Mouse (Mus musculus) cerebellum, postnatal 10 days (tissue): ENCODE data around the gene Mrc1.
"Not testable (repeated sequence)": the region's sequence is repeated elsewhere in the genome, so short reads cannot be mapped to it uniquely, and the experiment has no call there.

Source experiments
- DNase-seq, 2 experiments: peaks; one replicate each; pipeline ENCODE4 v3.0.0; 2021; ENCODE audit warnings: mixed read lengths in 2 of 2

Mrc1 gene

DNA sequence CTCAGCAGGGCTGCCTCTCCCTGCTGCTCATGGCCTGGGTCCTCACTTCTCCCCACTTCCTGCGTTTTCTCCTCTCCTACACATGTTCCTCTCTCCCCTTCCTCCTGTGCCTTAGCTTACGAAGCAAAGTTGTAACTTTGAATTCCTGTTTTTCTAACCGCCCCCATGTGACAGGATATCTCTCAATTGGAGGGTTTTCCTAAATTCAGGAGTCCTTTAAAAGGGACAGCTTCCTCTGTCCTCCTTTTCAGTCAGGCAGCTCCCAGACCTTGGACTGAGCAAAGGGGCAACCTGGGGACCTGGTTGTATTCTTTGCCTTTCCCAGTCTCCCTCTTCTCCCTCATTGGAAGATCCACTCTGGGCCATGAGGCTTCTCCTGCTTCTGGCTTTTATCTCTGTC, at the start of gene Mrc1:
Mrc1 (plus strand) TSS at position 244 of the 400 bp plus-strand sequence.
- DNase-seq = no peak

DNA sequence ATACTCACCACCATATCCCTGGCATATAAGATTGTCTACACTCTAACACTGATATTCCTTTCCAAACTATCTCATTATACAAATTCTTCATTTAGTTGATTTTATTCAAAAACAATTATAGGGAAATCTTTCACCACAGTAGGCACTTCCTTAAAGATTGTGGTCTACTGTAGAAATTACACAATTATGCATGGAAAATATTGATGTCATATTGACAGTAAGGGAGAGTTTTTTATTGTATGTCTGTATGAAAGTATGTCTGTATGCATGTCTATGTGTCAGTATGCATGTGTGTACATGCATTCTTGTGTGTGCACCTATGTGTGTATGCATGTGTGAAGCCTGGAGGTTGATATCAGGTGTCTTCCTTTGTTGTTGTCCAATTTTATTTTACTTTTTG, 44.8 kb upstream of the Mrc1 start:
- no peak for DNase-seq

DNA sequence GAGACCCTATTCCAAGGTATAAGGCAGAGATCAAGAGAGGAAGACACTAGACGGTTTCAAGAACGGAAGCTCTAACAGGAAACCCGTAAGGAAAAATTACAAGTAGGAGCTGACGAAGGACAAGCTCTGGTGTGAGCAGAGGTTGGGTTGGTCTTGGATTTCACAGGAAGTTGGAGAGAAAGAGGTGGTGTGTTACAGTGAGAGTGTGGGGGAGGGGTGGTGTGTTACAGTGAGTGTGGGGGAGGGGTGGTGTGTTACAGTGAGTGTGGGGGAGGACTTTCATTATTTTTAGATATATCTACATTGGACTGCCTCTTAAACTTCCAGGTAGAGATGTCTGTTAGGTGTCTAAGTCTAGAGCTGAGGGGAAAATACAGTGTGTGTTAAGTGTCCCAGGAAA, 38.5 kb upstream of the Mrc1 start:
- DNase-seq = no peak

DNA sequence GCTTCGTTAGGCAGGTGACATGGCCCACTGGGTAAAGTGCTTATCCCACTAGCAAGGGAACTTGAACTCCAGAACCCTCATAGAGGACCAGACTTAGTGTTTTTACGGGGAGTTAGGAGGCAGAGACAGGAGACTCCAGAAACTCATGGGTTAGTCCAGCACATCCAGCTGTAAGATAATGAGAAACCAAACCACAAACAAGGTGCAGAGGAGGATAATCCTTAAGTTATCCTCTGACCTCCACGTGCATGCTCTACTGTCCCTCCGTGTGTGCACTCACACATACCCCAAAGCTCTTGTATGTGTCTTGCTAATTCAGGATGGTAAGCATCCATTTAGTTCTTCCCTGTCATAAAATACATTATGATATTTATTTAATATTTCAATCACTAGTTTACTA, 37.6 kb upstream of the Mrc1 start:
- no peak for DNase-seq

DNA sequence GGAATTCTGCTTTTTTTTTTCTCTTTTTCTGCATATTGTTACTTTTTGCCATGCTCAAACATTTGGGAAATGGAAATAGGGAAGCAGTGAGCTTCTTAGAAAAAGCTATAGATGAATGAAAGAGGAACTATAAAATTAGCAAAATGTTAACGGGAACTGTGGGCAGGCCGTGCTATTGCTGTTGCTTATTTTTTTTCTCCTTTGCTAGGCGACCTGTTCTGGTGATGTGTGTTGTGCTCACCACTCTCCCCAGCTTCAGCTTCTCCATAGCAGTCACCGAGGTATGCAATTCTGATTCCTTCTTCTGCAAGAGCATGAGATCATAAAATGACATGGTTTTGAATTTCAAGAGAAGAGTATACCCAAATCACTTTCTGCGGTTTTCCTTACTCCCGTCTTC, 37.1 kb upstream of the Mrc1 start:
- DNase-seq = no peak

DNA sequence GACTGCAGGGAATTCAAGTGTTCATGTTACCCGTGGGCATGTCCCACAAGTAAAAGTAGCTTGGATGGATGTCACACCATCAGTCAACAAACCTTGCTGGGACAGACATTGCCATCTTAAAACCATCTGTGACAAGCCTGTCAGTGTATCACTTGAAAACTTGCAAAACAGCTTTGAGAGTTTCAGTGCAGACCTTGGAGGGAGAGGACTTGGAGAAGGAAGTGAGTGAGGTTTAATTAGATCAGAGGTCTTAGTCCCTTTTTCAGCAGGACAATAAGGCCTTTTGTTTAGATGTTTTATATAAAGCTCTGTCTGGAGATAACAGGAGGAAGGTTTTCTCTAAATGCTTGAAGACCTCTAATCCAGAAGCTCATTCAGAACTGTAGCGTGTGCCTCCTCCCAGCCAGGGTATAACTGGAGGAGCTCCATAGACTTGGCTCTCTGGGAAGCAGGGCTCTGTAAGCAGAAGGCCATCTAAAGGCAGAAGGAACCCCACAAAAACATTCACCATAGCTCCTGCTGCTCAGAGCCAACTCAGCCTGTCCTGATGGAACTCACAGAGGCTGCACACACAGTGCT, 30.8 kb upstream of the Mrc1 start:
- DNase-seq = not testable (repeated sequence)

DNA sequence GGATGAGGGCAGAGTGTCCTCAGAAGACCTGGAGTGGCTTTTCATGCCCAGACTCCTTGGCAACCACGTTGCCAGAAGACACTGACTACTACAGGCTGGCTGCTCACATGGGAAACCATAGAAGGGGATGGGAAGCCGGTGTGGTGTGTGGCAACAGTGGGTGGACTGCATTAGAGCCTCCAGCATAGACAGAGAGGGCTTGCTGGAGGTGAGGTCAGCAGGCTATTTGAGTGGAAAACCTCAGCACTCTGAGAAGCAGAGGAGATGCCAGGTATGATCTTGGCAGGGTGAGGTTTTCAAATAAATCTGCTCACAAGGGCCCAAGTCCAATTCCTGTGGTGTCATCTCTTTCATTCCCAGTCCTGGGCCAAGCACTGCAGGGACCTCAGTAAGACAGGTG, 29.6 kb upstream of the Mrc1 start:
- DNase-seq = peak; percentile 90 to 91

DNA sequence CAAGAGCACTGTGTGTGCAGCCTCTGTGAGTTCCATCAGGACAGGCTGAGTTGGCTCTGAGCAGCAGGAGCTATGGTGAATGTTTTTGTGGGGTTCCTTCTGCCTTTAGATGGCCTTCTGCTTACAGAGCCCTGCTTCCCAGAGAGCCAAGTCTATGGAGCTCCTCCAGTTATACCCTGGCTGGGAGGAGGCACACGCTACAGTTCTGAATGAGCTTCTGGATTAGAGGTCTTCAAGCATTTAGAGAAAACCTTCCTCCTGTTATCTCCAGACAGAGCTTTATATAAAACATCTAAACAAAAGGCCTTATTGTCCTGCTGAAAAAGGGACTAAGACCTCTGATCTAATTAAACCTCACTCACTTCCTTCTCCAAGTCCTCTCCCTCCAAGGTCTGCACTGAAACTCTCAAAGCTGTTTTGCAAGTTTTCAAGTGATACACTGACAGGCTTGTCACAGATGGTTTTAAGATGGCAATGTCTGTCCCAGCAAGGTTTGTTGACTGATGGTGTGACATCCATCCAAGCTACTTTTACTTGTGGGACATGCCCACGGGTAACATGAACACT, 28.2 kb upstream of the Mrc1 start:
- not testable (repeated sequence) for DNase-seq

DNA sequence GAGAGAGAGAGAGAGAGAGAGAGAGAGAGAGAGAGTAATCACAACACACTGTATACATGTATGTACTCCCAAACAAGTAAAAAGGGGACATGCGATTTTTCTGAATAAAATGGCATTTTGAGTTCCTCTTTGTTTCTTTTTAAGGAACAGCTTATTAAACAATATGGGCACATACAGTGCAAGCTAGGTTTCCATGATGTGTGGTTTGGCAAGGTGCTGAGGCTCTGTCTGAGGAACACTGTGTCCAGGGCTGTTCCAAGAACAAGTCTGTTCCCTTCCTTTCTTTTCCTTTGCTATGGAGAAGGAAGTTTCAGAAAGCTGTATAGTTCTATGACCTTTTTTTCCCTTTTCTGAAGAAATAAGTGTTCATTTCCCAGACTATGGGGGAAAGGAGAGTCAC, 24.9 kb upstream of the Mrc1 start:
- DNase-seq = peak in 1 of 2 experiments; percentile 3

DNA sequence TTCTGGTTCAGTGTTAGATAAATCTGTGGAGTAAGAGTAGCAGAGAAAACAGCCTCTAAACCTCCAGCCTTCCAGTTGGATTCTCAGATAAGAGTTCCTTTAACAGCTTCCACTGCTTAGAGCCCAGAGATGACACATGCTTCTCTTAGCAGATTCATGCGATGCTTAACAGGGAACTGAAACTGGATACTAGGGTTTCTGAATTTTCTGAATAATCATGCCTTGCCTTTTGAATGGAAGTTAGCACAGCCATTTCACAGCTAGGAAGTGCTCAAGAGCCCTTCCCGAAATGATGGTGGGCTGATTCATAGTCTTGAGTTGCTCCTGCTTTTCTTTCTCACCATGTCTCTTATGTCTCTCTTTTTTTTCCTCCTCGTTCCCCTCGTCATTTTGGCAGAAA, 22.4 kb upstream of the Mrc1 start:
- no peak for DNase-seq

DNA sequence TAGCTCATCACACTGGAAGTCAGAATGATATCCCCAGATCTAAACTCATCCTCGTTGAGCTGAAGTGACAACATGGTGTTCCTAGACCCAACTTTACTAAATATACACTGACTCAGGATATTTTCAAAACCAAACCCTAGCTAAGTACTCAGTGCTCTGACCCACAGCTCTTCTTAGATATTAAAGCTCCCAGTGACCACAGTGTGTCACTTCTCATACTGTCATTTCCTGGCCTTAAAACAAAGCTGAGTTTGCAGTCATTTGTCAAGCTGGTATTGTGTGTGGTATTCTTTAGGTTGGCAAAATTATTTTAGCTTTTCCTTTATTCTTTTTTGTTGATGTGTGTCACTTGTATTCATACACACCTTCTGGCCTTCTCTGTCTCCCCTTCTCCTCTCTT, 18.5 kb upstream of the Mrc1 start:
- DNase-seq = no peak

DNA sequence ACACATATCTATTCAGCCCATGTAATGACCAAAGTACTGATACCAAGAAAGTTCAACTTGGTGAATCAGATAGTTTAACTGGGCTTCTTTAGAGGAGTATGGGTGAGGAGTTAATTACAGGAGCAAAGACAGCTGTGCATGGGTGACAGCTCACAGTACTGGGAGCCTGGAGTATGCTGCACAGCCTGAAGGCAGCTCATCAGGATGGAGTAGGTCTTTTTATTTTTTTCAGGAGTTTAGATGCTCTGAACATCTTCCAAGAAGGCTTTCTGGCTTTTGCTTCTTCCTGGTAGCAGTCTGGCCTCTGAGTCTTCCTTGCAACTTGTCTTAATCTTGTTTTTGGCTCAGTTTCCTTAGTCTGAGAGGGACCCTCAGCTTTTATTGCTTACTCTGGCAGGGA, 17.6 kb upstream of the Mrc1 start:
- DNase-seq = no peak

DNA sequence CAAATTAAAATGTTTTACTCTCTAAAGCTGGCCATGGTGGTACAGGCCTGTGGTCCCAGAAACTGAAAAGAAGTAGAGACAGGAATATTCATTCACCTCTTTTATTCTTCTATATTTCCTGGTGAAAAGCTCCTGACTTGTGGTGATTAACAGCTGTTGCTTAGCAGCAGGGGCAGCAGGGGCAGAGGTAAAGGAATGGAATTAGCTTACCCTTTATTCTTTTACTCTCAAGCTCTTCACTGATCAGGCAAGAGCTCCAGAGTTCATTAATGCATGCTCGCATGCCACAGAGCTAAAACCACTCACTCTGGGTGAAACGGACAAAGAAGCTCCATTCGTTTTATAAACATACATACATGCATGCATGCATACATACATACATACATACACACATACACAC, 14.4 kb upstream of the Mrc1 start:
- DNase-seq = no peak

DNA sequence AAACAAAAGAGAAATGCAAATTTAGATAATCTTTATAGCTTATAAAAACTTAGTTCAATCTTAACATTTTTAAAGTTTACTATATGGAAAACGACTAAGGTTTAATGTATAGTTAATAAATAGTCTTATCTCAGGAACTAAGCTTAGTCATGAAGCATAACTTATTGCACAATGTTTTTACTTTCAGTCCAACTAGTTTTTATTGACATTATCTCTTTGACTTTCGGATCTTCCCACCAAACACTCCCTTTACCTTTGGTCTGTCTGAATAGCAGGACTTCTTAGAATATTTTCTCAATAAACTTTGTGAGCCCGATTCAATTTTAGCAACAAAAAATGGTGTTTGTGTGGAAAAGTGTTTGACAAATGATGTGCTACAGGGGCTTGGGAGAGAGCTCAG, 12.5 kb upstream of the Mrc1 start:
- DNase-seq = no peak

DNA sequence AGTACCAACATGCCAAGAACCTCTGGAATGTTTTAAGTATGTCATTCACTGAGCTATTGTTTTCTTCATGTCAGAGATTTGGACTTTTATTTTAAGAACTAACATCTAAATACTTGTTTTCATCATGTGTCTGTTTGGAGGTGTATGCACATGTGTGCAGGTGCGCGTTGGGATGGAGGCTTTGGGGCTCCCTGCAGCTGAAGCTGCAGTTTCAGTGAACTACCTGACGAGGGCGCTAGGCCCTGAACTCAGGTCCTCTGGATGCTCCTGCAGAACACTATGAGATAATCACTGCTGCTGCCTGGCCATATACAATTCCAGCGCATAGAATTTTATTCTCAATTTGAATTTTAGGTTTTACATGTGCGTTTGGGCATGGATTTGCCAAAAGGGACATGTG, 11.1 kb upstream of the Mrc1 start:
- DNase-seq = no peak

DNA sequence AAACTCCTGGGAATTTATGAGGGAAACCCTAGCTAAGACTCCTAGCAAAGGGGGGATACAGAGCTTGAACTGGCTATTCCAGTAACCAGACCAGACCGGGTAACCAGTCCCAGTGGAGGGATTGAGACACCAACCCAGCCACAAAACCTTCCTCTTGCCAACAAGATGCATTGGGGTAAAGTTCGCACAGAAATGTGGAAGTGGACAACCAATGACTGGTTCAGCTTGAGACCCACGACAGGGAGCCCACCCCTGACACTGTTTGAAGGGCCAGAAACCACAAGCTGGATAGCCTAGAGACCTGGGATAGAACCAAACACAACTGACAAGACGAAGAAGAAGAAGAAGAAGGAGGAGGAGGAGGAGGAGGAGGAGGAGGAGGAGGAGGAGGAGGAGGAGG, 4.8 kb upstream of the Mrc1 start:
- DNase-seq = no peak

DNA sequence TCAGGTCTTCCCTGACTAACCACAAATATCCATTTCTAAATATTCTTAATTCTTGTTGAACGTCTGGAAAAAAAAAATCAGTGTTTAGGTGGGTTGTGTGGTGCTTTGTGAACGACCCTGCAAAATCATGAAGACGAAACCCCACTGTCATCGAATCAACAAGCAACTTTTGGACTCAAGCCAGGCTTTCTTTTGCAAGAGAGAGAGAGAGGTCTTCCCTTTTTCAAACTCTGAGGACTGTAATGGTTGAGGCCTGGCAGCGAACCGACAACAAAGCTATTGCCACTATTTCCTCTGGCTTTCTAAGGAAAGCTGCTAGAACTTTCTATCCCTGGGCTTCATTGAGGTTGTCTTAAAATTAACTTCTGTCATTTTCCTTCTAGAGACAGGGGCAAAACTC, 697 bp upstream of the Mrc1 start:
- peak; percentile 12 to 22 for DNase-seq

DNA sequence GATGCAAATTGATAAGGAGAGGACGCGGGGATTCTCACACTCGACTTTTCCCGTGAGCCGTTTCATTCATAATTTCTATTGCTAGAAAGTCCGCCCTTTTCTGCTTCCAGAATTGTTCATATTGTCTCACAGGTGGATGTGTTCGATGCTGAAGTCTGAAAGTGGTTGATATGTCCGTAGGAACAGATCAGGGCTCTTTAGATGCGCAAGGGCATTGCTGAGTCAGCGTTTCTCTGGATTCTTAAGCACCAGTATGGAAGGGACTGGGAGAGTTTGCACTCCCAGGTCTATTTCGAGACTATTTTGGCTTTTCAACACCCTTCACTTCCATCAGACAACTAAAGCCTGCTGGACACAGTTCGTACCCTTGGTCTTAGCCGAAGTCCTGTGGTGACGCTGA, 787 bp downstream of the Mrc1 start:
- DNase-seq = no peak

DNA sequence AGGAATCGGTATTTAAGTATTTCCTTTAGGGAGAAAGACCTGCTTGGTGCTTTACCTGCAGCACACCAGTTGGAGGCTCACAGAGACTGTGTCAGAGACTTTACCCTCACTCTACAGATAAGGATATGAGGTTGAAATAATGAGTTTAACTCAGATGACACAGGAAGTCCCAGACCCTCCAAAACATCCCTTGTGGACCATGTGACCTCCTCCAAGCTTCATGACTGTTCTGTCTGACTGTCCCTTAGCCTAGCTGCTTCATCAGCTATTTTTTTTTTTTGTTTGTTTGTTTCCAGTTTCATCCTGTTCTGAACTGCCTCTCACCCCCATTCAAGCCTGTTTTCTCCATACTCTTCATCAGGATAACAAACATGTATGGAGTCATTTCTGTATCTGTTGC, 3.7 kb downstream of the Mrc1 start:
- no peak for DNase-seq

DNA sequence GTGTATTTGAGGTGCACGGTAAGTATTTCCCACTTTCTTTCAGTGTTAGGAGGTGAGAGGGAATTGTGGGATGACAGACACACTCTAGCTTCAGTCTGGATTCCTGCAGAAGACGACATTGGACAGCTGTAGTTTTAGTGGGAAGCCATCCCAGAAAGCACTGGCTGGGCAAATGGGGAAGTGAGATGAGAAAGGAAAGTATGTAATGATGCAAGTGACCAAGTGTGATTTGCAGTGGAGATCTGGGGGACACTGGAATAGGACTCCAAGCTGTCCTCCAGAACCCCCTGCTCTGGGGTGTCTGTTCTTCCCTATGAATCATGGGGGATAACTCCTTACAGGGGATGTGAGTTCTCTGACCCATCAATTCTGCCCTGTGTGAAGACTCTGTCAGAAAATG, 4.8 kb downstream of the Mrc1 start:
- DNase-seq = no peak

DNA sequence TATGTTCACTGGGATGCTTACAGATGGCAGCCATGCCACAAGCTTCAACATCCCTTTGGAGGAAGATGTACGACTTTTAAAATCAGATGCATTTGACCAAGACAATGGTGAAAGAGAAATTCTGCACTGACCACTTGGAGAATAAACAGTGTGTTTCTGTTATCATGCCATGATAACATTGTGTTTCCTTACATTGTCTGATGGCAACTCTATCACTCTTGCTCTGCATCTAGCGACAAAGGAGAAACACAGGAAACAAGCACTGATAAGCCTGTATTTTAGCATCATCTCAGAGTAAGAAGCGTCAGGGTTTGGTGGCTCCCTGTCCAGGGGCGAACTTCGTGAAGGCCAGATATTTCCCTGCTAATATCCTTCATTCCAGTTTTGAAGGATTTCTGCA, 6.1 kb downstream of the Mrc1 start:
- no peak for DNase-seq

DNA sequence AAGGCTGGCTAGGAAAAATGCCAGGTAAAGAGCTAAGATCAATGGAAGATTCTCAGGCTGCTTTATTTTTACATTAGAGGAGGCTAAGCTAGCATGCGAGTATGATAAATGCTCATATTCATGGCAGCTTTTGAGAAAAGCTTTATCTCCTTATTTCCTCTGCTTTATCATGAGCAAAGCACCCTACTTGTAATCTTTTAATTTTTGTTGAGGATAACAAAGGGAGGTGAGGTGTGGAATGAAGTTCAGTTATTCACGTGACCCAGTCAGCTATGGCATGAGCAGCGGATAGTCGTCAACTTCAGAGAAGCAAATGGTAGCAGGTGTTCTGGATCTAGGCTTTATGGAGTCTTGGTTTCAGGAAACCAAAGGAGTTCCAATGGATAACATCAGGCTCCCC, 7.7 kb downstream of the Mrc1 start:
- no peak for DNase-seq

DNA sequence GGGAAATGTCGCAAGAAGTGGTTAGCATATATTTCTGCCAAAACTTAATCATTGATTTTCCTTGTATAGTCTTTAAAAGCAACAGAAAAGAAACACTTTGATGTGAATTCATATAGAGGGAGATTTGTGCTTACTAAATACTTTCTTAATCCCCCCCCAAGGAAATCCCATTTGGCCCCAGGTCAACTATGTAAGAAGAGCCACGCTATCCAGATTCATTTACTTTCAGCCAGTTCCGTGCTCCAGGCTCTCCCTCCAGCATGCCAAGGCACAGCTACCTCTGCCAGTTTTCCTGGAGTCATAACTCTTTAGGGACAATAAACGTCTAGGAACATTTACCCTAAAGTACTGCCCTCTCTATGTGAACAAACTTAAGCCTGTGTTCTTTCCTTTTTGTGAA, 8.5 kb downstream of the Mrc1 start:
- DNase-seq = peak in 1 of 2 experiments; percentile 16

DNA sequence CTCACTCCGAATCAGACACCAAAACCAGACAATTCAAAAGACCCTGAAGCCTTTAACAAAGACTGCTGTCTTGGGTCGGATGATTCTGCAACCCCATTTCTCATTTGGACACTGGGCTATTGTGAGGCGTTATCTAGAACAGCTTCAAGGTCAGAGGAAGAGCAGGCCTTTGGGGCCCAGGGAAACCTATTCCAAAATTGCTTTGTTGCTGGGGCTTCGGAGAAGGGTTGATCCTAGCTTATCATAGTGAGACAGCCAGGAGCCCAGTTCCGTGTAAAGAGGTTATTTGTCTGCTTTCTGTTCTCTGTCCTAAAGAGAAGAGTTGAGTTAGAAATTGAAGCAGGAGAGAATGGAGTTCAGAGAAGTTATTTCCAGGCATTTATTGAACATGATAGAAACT, 10.0 kb downstream of the Mrc1 start:
- no peak for DNase-seq

DNA sequence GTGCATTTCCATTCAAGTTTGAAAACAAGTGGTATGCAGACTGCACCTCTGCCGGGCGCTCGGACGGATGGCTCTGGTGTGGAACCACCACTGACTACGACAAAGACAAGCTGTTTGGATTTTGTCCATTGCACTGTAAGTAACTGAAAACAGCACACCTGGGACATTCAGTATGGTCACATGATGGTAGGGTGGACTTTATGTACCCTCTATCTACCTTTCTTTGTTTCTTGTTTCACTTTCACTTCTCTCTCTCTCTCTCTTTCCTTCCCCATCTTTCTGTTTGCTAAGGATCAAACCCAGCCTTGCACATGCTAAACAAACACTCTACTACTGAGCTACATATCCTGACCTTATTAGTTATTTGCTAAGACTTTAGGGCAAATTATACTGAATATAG, 15.0 kb downstream of the Mrc1 start:
- DNase-seq = no peak

DNA sequence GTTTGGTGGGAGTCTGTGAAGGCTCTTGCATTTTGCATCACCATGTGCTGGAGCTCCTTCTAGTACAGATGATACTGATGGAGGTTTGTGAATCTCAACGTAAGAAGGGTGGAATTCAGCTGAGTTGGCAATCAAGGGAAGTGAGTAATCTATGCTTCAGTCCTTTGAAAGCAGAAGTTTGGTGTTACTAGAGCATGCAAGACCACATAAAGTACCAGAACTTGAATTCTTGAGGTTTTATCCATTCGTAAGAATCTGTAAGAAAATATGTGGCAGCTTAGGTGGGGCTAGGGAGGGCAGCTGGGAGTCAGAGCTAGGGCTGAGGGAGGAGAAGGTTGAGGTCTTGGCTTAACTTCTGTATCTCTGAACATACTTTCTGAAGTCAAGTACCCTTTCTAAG, 15.5 kb downstream of the Mrc1 start:
- no peak for DNase-seq
